Mouse (Mus musculus) neural tube, embryonic 11.5 days (tissue): Measurements from ENCODE around the gene Scin. TPM values are rescaled to one million over a fixed set of nuclear protein-coding genes. Genes with fewer than 3 reads are reported as not detected.
"Not testable (repeated sequence)": the region's sequence is repeated elsewhere in the genome, so short reads cannot be mapped to it uniquely, and the experiment has no call there.

Experiments used
- ATAC-seq: fragments of 200-750 bp; cut with Nextera tagmentation; 2 replicates; pipeline ENCODE4 v1.8.0; 2017; ENCODE audit warnings: moderate number of reproducible peaks, mild to moderate bottlenecking, moderate TSS enrichment, moderate library complexity; ENCODE audit not compliant: insufficient read depth, low FRiP score, low TSS enrichment
- DNase-seq: peaks from one replicate; pipeline ENCODE4 v3.0.0-alpha.2; 2015; ENCODE audit warnings: low spot score
- H3K27ac ChIP-seq: fragments of 300-500 bp; sonication (generic); 2 replicates; pipeline ENCODE4 v1.5.1; 2014; ENCODE audit warnings: low read depth, mild to moderate bottlenecking, low read length
- H3K27me3 ChIP-seq: fragments of 300-500 bp; sonication (generic); 2 replicates; pipeline ENCODE4 v1.6.1; 2014; ENCODE audit warnings: mild to moderate bottlenecking, low read length, mixed read lengths; ENCODE audit not compliant: control insufficient read depth, insufficient read depth
- H3K36me3 ChIP-seq: fragments of 300-500 bp; sonication (generic); 2 replicates; pipeline ENCODE4 v1.6.1; 2014; ENCODE audit warnings: mild to moderate bottlenecking, low read length, moderate library complexity, mixed read lengths; ENCODE audit not compliant: control insufficient read depth, insufficient read depth
- H3K4me1 ChIP-seq: fragments of 300-500 bp; sonication (generic); 2 replicates; pipeline ENCODE4 v1.6.1; 2014; ENCODE audit warnings: low read length, mixed read lengths; ENCODE audit not compliant: control insufficient read depth, insufficient read depth
- H3K4me2 ChIP-seq: fragments of 300-500 bp; sonication (generic); 2 replicates; pipeline ENCODE4 v1.6.1; 2014; ENCODE audit warnings: low read depth, mild to moderate bottlenecking, moderate library complexity
- H3K4me3 ChIP-seq: fragments of 300-500 bp; sonication (generic); 2 replicates; pipeline ENCODE4 v1.5.1; 2014; ENCODE audit warnings: low read depth, low read length
- H3K9ac ChIP-seq: fragments of 300-500 bp; sonication (generic); 2 replicates; pipeline ENCODE4 v1.6.1; 2014; ENCODE audit warnings: mild to moderate bottlenecking, low read length
- H3K9me3 ChIP-seq: fragments of 300-500 bp; sonication (generic); 2 replicates; pipeline ENCODE4 v1.6.1; 2016; ENCODE audit warnings: low read length; ENCODE audit not compliant: control insufficient read depth
- WGBS: fragments of 180-500 bp; shearing (Covaris S2); extraction: QIAGEN DNeasy Blood & Tissue Kit; methylation state at CpG from one replicate; pipeline ENCODE4 v1.1.7; 2014; 5-methylcytosine and 5-hydroxymethylcytosine counted together
- polyA plus RNA-seq: library from polyadenylated mRNA; unstranded; fragments of >200 nt; fragmentation: Nextera tagmentation; extraction: Ambion mirVana; gene quantifications from 2 replicates; pipeline ENCODE4 v1.2.1, GENCODE M21; 2014

Gene Scin
- polyA plus RNA-seq = 0.07 TPM in 1 of 2 replicates, not detected in the other

GRCm38 (mm10) chr12:40133573-40134271 lies at the start of gene Scin:
Gene Scin, minus strand, starts transcription at chr12:40134228.
- 1% methylated on average over 39 of the region's 39 CpGs for WGBS
- no peaks in the 10 kb centered on the region; the same call in 1 of the 2 replicates for H3K4me1 ChIP-seq
- H3K9ac ChIP-seq = peak within 1 kb of the TSS; percentile 16; the same call in 1 of the 2 replicates
- ATAC-seq (no peak; the same call in 1 of the 2 replicates), DNase-seq (peak; percentile 55)
- no peak within 1 kb of the TSS for H3K27ac ChIP-seq
- peak within 1 kb of the TSS; percentile 36 for H3K4me3 ChIP-seq
- H3K36me3 ChIP-seq = no peaks in the 10 kb centered on the region
- H3K27me3 ChIP-seq = peaks cover 15% of the 10 kb centered on the region; the same call in 1 of the 2 replicates
- H3K9me3 ChIP-seq = no peaks in the 10 kb centered on the region
- peak within 1 kb of the TSS; percentile 82 for H3K4me2 ChIP-seq

GRCm38 (mm10) chr12:40177089-40177488 lies 43.1 kb upstream of the Scin start:
- no peak overlapping the region for H3K4me3 ChIP-seq
- no peak overlapping the region for H3K27ac ChIP-seq
- no peak overlapping the region for H3K9ac ChIP-seq
- no peak for ATAC-seq
- WGBS = 65% methylated on average over 6 of the region's 6 CpGs
- no peaks in the 10 kb centered on the region for H3K36me3 ChIP-seq
- no peaks in the 10 kb centered on the region for H3K9me3 ChIP-seq
- no peak for DNase-seq
- H3K4me2 ChIP-seq = no peak overlapping the region
- H3K27me3 ChIP-seq = no peaks in the 10 kb centered on the region
- no peaks in the 10 kb centered on the region for H3K4me1 ChIP-seq

DNA sequence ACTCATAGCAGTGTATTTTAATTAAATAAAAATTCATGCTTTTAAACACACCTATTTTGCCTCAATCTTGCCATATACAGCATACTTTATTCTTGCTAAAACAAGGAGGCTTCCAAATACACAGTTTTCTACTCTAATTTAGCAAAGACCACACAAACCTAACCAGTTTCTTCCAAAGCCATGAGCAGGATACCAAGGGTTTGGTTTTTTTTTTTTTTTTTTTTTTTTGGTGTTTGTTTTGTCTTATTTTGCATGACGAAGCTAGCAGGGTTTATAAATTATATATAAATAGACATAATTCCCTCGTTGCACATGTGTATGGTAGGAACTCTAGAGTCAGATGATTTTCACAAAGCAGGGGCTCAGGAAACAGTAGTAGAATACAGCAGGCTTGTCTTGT lies 42.1 kb upstream of the Scin start:
- 82% methylated on average over 2 of the region's 2 CpGs for WGBS
- Histone ChIP-seq H3K4me1 (no peaks in the 10 kb centered on the region), H3K36me3 (no peaks in the 10 kb centered on the region), H3K4me2 (no peak overlapping the region), H3K9me3 (no peaks in the 10 kb centered on the region), H3K9ac (no peak overlapping the region), H3K27ac (no peak overlapping the region), H3K27me3 (no peaks in the 10 kb centered on the region), H3K4me3 (no peak overlapping the region)
- DNase-seq (no peak), ATAC-seq (no peak)

DNA sequence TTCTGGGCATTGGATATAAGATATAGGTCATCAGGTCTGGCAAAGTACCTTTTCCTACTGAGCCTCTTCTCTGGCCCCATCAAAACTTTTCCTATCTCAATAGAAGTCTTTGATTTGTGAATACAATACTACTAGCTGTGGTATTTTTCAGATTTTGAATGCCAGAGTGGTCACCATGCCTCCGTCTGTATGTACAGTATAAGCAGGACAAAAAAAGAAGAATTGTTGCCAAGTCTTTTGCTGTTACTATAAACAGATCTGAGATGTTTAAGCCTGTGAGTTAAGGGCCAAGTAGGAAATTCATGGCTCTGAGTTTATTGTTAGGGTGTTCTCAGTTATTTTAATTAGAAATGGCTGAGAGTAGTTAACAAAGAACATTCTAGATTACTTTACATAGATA lies 41.1 kb upstream of the Scin start:
- not testable (repeated sequence) for H3K4me1 ChIP-seq, H3K4me3 ChIP-seq, H3K36me3 ChIP-seq, H3K9me3 ChIP-seq, H3K27ac ChIP-seq, H3K9ac ChIP-seq, DNase-seq, H3K4me2 ChIP-seq, H3K27me3 ChIP-seq, ATAC-seq
- WGBS = 80% methylated on average over 1 of the region's 1 CpGs

DNA sequence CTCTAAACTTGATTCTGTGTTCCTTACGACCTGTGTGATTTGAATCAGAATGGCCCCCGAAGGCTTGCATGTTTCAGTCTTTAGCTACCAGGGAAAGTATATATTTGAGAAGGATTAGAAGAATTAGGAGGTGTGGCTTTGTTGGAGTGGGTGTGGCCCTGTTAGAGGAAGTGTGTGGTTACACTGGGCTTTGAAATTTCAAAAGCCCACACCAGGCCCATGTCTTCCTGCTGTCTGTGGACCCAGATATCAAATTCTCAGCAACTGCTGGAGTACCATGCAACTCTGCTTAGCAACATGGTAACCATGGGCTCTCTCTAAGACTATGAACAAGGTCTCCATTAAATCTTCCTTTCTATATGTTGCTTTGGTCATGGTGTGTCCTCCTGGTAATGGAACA lies 37.6 kb upstream of the Scin start:
- no peaks in the 10 kb centered on the region for H3K9me3 ChIP-seq
- no peaks in the 10 kb centered on the region for H3K4me1 ChIP-seq
- ATAC-seq (no peak), DNase-seq (no peak)
- WGBS = 91% methylated on average over 2 of the region's 2 CpGs
- H3K36me3 ChIP-seq = no peaks in the 10 kb centered on the region
- no peaks in the 10 kb centered on the region for H3K27me3 ChIP-seq
- H3K9ac ChIP-seq = no peak overlapping the region
- no peak overlapping the region for H3K4me2 ChIP-seq
- H3K27ac ChIP-seq = no peak overlapping the region
- no peak overlapping the region for H3K4me3 ChIP-seq

- Histone ChIP-seq H3K9me3 (no peaks in the 10 kb centered on the region), H3K4me2 (no peak overlapping the region), H3K9ac (no peak overlapping the region), H3K4me3 (no peak overlapping the region), H3K4me1 (no peaks in the 10 kb centered on the region), H3K36me3 (no peaks in the 10 kb centered on the region), H3K27ac (no peak overlapping the region), H3K27me3 (no peaks in the 10 kb centered on the region)
- DNase-seq (no peak), ATAC-seq (no peak)
- 95% methylated on average over 1 of the region's 1 CpGs for WGBS
Observed at GRCm38 (mm10) chr12:40169675-40170074, 35.6 kb upstream of the Scin start.

- 14% methylated on average over 2 of the region's 2 CpGs for WGBS
Observed at GRCm38 (mm10) chr12:40164621-40165020, 30.6 kb upstream of the Scin start.

GRCm38 (mm10) chr12:40160777-40161176 lies 26.7 kb upstream of the Scin start:
- 86% methylated on average over 2 of the region's 2 CpGs for WGBS
- no peak overlapping the region for H3K27ac ChIP-seq
- H3K27me3 ChIP-seq = no peaks in the 10 kb centered on the region
- ATAC-seq (no peak), DNase-seq (no peak)
- H3K4me1 ChIP-seq = no peaks in the 10 kb centered on the region
- no peaks in the 10 kb centered on the region for H3K36me3 ChIP-seq
- no peak overlapping the region for H3K9ac ChIP-seq
- H3K4me2 ChIP-seq = no peak overlapping the region
- no peak overlapping the region for H3K4me3 ChIP-seq
- no peaks in the 10 kb centered on the region for H3K9me3 ChIP-seq

More at GRCm38 (mm10) chr12:40164621-40165020, 30.6 kb upstream of the Scin start:
- Histone ChIP-seq H3K9me3 (no peaks in the 10 kb centered on the region), H3K9ac (no peak overlapping the region), H3K36me3 (no peaks in the 10 kb centered on the region), H3K27ac (no peak overlapping the region), H3K27me3 (no peaks in the 10 kb centered on the region), H3K4me1 (no peaks in the 10 kb centered on the region), H3K4me2 (no peak overlapping the region), H3K4me3 (no peak overlapping the region)
- 0 out of 2 replicates have a peak, but pooled peaks have one; percentile 16 for ATAC-seq
- DNase-seq = no peak

DNA sequence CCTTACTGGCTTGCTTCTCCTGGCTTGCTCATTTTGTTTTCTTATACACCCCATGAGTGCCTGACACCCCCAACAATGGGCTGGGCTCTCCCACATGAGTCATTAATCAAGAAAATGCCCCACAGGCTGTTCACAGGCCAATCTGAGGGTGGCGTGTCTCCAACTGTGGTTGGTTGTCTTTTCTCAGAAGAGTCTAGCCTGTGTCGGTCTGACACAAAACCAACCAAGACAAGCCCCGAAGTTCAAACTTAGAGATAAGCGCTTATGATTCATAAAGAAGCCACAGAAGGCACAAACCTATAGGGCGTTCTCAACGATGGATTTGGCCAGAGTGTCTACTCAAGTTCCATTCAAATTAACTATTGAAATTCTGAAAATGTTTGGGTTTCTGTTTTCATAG lies 20.2 kb upstream of the Scin start:
- Histone ChIP-seq H3K4me3 (no peak overlapping the region), H3K4me1 (no peaks in the 10 kb centered on the region), H3K9me3 (no peaks in the 10 kb centered on the region), H3K27me3 (no peaks in the 10 kb centered on the region), H3K9ac (no peak overlapping the region), H3K4me2 (no peak overlapping the region), H3K27ac (no peak overlapping the region), H3K36me3 (no peaks in the 10 kb centered on the region)
- no peak for ATAC-seq
- WGBS = 91% methylated on average over 6 of the region's 6 CpGs
- DNase-seq = no peak
